Mouse (Mus musculus): ENCODE measurements around the gene Lrrc8a.

The Lrrc8a gene

GRCm38 (mm10) chr2:30287027-30287373 is 49.5 kb downstream of the Lrrc8a start:
- in situ Hi-C loops (cut with MboI, MseI) = no loop called here

GRCm38 (mm10) chr2:30299525-30299924 is 62.0 kb downstream of the Lrrc8a start:
- in situ Hi-C loops (cut with MboI, MseI) = no loop called here

DNA sequence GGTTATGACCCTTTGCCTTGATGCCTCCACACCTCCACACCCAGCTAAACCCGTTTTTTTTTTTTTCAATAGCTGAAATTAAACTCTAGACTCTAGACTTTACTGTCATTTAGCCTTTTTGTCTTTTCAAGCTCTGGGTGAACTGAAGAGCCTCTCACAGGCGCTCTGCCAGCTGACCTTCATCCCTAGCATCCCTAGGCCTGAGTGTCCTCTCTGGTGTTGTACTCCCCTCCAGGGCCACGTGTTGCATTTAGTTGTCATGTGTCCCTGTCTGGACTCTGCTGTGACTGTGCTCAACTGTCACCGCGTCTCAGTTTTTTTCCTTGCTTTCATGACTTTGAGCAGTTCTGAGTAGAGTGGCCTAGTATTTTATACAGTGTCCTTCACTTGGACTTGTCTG is 62.5 kb downstream of the Lrrc8a start:
- in situ Hi-C loops (cut with MboI, MseI) = no loop called here

- in situ Hi-C loops (cut with MboI, MseI) = no loop called here
These were observed 68.6 kb downstream of the Lrrc8a start for GRCm38 (mm10) chr2:30306087-30306486.

DNA sequence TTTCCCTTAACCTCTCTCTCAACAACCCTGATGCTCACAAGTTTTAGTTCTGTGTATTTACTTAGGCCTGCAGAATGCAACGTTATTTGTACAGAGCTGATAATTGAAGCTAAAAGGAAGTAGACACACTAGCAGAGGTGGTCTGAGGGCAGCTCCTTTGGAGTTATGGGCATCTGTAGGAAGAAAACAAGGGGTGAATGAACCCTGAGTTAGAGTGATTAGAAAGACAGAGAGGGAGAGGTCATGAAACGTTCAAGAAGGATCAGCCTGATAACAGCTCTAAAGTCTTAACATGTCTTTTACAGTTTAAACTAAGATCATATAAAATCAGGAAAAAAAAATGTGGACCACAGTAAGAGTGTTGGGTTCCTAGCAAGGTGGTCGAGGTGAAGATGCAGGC is 71.8 kb downstream of the Lrrc8a start:
- in situ Hi-C loops (cut with MboI, MseI) = no loop called here

GRCm38 (mm10) chr2:30311481-30311880 is 74.0 kb downstream of the Lrrc8a start:
- in situ Hi-C loops (cut with MboI, MseI) = no loop called here
